Mouse (Mus musculus) sigmoid colon, adult 10 weeks (tissue): ENCODE results near the gene Mta1. TPM values are rescaled to one million over a fixed set of nuclear protein-coding genes. Genes with fewer than 3 reads are reported as not detected.

Source experiments
- polyA plus RNA-seq: library from polyadenylated mRNA; stranded (reverse); fragments of 350-450 nt; fragmentation: Illumina TruSeq; extraction: RNeasy Lipid Tissue Mini Kit (QIAGEN cat#74804); gene quantifications from one replicate; pipeline ENCODE4 v1.2.3, GENCODE M21; 2014; ENCODE audit warnings: low read depth, low replicate concordance

The Mta1 gene
- polyA plus RNA-seq: 7.2 TPM

DNA sequence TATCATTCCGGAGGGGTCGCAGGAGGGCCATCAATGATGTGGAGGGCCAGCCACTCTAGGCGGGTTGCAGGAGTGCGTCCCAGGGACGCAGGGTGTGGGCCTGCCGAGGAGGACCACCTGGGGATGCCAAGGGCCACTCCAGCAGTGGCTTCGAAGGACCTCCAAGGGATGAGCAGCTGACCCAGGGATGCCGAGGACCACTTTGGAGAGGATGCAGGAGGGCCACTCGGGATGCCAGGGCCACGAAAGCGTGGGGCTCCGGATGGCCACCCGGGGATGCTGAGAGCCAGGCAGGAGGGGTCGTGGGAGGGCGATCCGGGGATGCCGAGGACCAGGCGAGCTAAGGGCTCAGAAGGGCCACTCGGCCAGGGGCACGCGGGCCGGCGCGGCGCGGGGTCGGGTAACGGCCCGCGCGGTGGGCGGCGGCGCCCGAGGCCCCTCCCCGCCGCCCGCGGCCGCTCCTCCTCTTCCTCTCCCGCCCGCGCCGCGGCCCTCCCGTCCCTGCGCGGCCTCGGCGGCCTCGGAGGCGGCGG, at the start of gene Mta1:
Gene Mta1 (plus strand): TSS at position 530 of the 533 bp plus-strand sequence.

DNA sequence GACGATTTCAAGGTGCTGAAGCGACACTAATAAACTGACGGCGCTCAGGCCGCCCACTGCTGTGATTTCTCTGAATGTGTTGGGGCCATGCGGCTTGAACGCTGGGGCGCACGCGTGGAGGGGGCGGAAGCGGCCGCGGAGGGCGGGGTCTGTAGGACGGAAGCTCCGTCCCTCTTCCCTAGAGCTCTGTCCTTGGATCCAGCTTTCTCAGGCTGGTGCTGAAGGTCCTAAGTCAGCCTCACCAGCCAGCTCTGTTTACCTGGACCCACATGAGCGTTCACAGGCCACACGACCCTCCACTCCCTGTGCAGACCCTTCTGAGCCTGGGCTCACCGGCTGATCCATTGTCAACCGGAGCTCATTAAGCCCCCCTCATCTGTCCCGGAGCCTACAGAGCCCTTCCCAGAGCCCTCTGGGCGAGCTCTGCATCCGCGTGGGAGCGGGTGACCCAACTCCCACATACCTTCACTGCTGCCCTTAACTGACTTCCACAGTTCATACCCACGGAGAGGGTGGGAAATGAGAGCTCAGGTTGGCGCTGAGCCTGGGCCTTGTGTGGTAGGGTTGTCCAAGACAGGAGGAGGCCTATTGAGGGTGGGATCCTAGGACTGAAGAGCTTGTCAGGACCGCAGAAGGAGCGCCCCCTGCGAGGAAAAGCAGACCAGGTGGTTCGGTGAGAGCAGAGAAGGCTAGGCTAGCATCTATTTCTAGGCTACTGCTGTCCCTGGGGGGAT, 23.6 kb upstream of the Mta1 start, which contains the start of gene Tex22:
Gene Tex22 (plus strand): TSS at position 174 of the 734 bp plus-strand sequence.

DNA sequence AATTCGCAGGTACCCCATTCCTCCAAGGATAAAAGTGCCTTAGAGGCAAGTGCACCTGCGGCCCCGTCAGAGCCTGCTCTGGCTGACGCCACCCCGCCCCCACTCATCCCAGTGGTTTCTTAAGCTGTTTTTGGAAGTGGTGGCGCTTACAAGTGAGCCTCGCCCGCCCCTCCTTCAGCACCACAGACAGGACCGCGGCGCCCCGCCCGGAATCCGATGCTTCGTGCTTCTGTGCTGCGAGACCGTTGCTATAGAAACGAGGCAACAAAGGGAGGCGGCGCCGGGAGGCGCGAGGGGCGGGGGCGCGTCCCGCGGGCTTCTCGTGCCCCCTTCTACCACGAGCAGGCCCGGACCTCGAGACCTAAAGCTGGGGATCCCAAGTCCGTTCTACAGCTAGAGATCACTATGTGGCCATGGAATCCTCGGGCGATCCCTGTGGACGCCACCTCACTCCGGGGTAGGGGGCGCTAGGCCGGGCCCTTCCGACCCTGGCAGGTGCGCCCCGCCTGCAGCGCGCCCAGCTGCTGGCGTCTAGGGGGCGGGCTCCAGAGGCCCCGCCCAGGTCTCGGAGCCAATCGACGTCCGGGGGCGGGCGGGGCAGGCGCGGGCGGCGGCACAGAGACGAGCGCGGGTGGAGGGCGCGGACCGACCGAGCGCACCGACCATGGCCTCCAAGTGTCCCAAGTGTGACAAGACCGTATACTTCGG, 42.0 kb downstream of the Mta1 start, which contains the start of gene Crip2:
Gene Crip2 (plus strand): TSS at position 329 of the 708 bp plus-strand sequence.

DNA sequence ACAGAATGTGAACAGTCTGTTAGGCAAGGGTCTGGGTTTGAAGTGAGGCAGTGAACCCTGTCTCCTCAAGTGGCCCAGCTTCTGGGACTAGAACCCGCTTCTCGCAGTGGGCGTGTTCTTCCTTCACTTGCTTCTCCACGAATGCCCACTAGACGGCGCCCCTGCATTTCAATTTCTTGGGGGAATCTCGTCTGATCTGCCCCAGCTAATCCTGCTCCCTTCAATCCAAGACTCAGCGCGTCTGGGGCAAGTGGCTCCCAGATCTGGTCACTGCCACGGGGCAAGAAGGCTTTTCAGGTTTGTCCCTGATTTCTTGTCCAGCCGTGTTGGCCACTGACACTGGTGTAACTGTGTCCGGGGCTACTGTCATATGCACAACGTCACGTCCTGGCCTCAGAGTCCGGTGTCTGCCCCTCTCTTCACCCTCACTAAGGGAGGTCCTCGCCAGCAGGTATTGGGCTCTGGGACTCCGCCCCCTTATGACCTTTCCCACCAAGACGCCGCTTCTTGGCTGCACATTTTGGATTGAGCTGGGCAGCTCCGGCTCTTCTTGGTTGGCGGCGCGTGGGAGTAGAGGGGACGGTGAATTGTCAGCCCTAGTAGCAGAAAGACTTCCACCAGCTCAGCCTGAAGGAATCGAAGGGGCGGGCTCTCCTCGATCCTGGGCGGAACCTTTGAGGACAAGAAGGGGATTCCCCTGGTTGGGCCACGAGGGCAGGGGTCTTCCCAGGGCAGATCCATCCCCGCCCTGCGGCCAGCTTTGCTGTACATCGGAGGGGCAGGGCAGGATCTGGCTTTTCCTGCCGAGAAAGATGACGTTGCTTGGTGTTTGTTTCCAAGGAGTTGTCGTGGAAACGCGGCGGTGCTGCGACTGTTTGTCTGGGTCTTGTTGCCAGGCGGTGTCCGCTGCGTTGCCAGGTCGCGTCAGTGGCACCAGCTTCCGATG, 48.3 kb downstream of the Mta1 start, which contains the start of gene Crip1:
Gene Crip1 (plus strand): TSS at position 205 of the 946 bp plus-strand sequence.

DNA sequence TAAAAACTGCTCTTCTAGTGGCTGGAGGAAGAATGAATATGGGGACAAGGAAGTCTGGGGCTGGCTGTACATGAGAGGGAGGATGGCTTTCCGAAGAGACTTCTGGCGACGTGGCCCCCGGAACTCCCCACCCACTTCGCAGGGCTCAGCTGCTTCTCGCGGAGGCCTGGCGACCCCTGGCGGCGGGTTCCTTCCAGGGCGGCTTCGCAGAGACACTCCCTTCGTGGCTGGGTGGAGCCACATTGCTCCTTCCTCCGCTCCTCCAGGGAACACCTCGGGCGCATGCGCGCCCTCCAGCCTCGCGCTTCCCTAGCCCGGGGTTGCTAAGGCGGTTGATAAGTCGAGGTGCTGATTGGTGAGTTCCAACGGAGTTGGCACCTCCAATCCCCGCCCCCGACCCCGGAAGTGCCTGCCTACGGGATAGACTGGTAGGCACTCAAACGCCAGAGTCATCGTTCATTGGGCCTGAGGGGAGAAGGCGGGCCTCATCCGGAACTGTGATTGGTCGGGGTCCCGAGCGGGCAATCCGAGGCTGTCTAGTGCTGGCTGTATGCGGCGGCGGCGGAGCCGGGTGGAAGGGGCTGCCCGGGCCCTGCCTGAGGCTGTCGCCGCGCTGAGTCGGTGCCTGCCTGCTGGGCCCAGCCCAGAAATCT, 57.9 kb downstream of the Mta1 start, which contains the start of gene Tedc1:
Gene Tedc1 (plus strand): TSS at position 535 of the 653 bp plus-strand sequence.

DNA sequence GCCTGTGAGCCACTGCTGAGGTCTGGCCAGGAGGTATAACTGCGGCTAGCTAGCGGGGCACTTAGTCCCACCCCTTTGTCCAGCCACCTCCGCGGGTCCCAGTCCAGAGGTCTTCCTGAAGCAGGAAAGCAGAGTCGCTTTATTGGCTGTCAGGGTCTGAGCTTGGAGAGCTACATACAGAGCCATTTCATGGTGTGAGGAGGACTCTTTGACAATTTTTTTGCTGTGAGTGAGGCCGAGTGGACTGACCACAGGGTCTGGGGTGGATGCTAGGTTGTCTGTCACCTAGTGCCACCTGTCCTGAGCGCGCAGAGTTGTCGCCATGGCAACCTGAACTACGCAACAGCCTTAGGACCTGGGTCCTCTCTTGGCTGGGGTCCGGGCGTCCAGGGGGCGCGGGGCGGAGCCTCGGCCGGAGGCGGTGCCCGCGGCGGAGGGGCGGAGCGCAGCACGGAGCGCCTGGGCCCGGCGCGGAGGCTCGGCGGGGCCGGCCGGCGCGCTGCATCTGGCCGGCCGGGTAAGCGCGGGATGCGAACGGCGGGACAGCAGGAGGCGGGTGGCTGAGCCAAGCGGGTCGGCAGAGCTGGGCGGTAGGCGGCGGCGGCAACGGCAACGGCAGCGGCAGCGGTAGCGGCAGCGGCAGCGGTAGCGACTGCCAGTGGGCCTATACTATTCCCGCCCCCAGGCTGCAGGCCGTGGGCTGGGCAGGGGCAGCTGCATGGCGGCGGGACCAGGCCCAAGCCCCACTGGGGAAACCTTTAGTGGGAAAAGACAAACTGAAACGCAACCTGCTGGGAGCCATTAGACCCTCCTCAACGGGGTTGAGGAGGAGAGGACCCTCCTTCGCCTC, 87.6 kb downstream of the Mta1 start, which contains the start of gene Tmem121:
Gene Tmem121 (plus strand): TSS at position 489 of the 850 bp plus-strand sequence.

Other genes starting within 250 kb of the Mta1 start
- gene Gpr132, start 230.1 kb upstream of the Mta1 start, polyA plus RNA-seq: 0.66 TPM
- 0.09 TPM for gene Jag2, start 168.5 kb upstream of the Mta1 start, polyA plus RNA-seq
- not detected for gene Nudt14, start 156.2 kb upstream of the Mta1 start, polyA plus RNA-seq
- gene Btbd6, start 121.8 kb upstream of the Mta1 start, polyA plus RNA-seq: 1.6 TPM
- gene Brf1, start 97.6 kb upstream of the Mta1 start, polyA plus RNA-seq: 20.3 TPM
- gene Pacs2, start 83.8 kb upstream of the Mta1 start, polyA plus RNA-seq: 6.5 TPM
- gene Tex22, start 23.8 kb upstream of the Mta1 start, polyA plus RNA-seq: not detected
- not detected for gene Crip2, start 42.0 kb downstream of the Mta1 start, polyA plus RNA-seq
- gene Crip1, start 48.0 kb downstream of the Mta1 start, polyA plus RNA-seq: 12.1 TPM
- 0.38 TPM for gene Tedc1, start 58.1 kb downstream of the Mta1 start, polyA plus RNA-seq
- not detected for gene Tmem121, start 87.7 kb downstream of the Mta1 start, polyA plus RNA-seq